Mouse (Mus musculus): ENCODE measurements around the gene Agrp.

DNA sequence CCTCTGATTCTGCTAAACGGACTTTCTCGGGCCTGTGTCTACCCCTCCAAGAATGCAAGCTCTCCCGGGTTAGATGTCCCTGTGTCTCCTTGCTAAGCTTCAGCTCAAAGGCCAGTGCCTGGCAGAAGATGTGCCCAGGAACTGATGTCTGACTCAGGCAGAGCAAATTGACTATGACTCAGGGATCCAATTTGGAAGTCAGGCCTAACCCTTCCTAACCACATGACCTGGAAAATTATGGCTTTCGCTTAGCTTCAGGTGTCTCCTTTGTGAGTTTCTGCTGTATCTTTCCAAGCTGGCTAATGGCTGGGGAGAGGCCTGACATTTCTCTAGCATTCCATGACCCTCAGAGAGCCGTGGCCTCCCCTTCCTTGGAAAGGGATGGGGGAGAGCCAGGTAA is 35.9 kb downstream of the Agrp start:
- no peak for TF ChIP-seq CTCF (IDR thresholded peaks at IDR 0.05; ENCODE audit: low read depth)
- no peak for TF ChIP-seq EP300 (IDR thresholded peaks at IDR 0.05; ENCODE audit: low read depth)

Measured in heart, postnatal 0 days (tissue).